9 mouse cellular contexts compared by ENCODE assay signal in the genomic region with DNA sequence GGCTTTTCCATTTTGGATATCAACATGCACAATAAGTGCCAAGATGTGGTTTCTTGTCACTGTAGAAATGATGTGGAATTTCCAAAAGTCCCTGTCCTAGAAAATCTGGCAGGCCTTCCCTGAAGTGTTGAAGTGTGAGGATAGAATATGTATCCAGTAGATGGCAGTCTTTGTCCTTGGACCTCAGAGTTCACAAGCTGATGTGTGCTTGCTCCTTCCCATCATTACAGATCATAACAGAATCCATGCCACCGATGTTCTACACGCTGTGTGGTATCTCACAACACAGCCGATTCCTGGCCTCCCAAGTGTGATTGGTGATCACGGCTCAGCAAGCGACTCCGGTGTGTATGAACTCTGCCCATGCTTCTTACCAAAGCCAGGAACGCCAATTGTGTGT. TPM values are rescaled to one million over a fixed set of nuclear protein-coding genes. Genes with fewer than 3 reads are reported as not detected.
DNase-seq lines count a peak whose midpoint lies in the region; ATAC-seq lines count a peak whose summit lies in the region.
"Had no signal": no experiment of that assay in that cellular context is flagged by ENCODE, and none has a peak within 500 bp of the region (broad histone marks: within the 10 kb centered on the region; RNA-seq: fewer than 3 reads in every experiment).

No protein-coding gene starts in this region.

- 0 out of 2 replicates have a peak, but pooled peaks have one; percentile 49 for ATAC-seq in kidney, embryonic 14.5 days (ENCODE audit: low FRiP score, low TSS enrichment)
- ATAC-seq in embryonic facial prominence, embryonic 14.5 days (ENCODE audit: low read depth) = peak; percentile 60; the same call in 1 of the 2 replicates
- peak; percentile 67; the same call in 1 of the 2 replicates for ATAC-seq in lung, embryonic 15.5 days (ENCODE audit: borderline replicate concordance, extremely low read depth, low FRiP score, low TSS enrichment)

- H3K36me3 ChIP-seq in kidney, embryonic 14.5 days (ENCODE audit: control insufficient read depth, insufficient read depth, low read length) = peaks cover 13% of the 10 kb centered on the region; the same call in 1 of the 2 replicates
- H3K36me3 ChIP-seq in embryonic facial prominence, embryonic 14.5 days (ENCODE audit: control insufficient read depth, insufficient read depth, low read length) = peaks cover 19% of the 10 kb centered on the region; the same call in 1 of the 2 replicates
- no peaks in the 10 kb centered on the region for H3K36me3 ChIP-seq in lung, embryonic 15.5 days
- H3K36me3 ChIP-seq: stomach, embryonic 15.5 days had no signal

- H3K4me1 ChIP-seq in kidney, embryonic 14.5 days (ENCODE audit: control insufficient read depth, insufficient read depth, low read length) = no peaks in the 10 kb centered on the region
- peaks cover 7% of the 10 kb centered on the region; the same call in 1 of the 2 replicates for H3K4me1 ChIP-seq in embryonic facial prominence, embryonic 14.5 days (ENCODE audit: control insufficient read depth, insufficient read depth, low read length)
- peaks cover 8% of the 10 kb centered on the region for H3K4me1 ChIP-seq in lung, embryonic 15.5 days
- H3K4me1 ChIP-seq: stomach, embryonic 15.5 days had no signal

- H3K27me3 ChIP-seq in kidney, embryonic 14.5 days (ENCODE audit: control insufficient read depth, insufficient read depth, low read length) = no peaks in the 10 kb centered on the region
- no peaks in the 10 kb centered on the region for H3K27me3 ChIP-seq in embryonic facial prominence, embryonic 14.5 days (replicated peaks; ENCODE audit: control insufficient read depth, insufficient read depth, low read length)
- no peaks in the 10 kb centered on the region for H3K27me3 ChIP-seq in lung, embryonic 15.5 days
- H3K27me3 ChIP-seq: stomach, embryonic 15.5 days had no signal

- no peak for DNase-seq in kidney, adult 18-20 months
- DNase-seq in Muller cell, postnatal 12 days (ENCODE audit: inconsistent ontology term) = peak; percentile 80
- DNase-seq in embryonic facial prominence, embryonic 14.5 days (ENCODE audit: low spot score) = peak; percentile 71
- peak; percentile 41 for DNase-seq in telencephalon, adult 2 months (ENCODE audit: low read depth, low spot score)
- no peak for DNase-seq in adrenal gland, postnatal 14 days
- no peak for DNase-seq in ovary, postnatal 14 days (ENCODE audit: low spot score)

- H3K4me3 ChIP-seq in kidney, embryonic 14.5 days (ENCODE audit: low read length) = no peak overlapping the region
- H3K4me3 ChIP-seq in embryonic facial prominence, embryonic 14.5 days (ENCODE audit: low read depth, low read length) = no peak overlapping the region
- no peak overlapping the region for H3K4me3 ChIP-seq in lung, embryonic 15.5 days
- H3K4me3 ChIP-seq: stomach, embryonic 15.5 days had no signal

- no peaks in the 10 kb centered on the region for H3K9me3 ChIP-seq in kidney, embryonic 14.5 days (ENCODE audit: control insufficient read depth, low read length)
- no peaks in the 10 kb centered on the region for H3K9me3 ChIP-seq in embryonic facial prominence, embryonic 14.5 days (ENCODE audit: control insufficient read depth, low read length)
- H3K9me3 ChIP-seq in lung, embryonic 15.5 days = no peaks in the 10 kb centered on the region
- H3K9me3 ChIP-seq: stomach, embryonic 15.5 days had no signal

- H3K9ac ChIP-seq in kidney, embryonic 14.5 days (ENCODE audit: low read depth, low read length) = no peak overlapping the region
- no peak overlapping the region for H3K9ac ChIP-seq in embryonic facial prominence, embryonic 14.5 days (ENCODE audit: low read depth, low read length)
- no peak overlapping the region for H3K9ac ChIP-seq in lung, embryonic 15.5 days
- H3K9ac ChIP-seq: stomach, embryonic 15.5 days had no signal

- WGBS in kidney, embryonic 14.5 days = 79% methylated on average over 7 of the region's 7 CpGs
- WGBS in embryonic facial prominence, embryonic 14.5 days = 59% methylated on average over 7 of the region's 7 CpGs
- 57% methylated on average over 7 of the region's 7 CpGs for WGBS in lung, embryonic 15.5 days

- H3K4me2 ChIP-seq in kidney, embryonic 14.5 days (replicated peaks; ENCODE audit: low read depth, low read length) = no peak overlapping the region
- H3K4me2 ChIP-seq in embryonic facial prominence, embryonic 14.5 days (ENCODE audit: low read depth, low read length) = no peak overlapping the region
- H3K4me2 ChIP-seq in lung, embryonic 15.5 days = no peak overlapping the region
- H3K4me2 ChIP-seq: stomach, embryonic 15.5 days had no signal

- H3K27ac ChIP-seq in kidney, embryonic 14.5 days (ENCODE audit: low read depth, low read length) = no peak overlapping the region
- H3K27ac ChIP-seq in embryonic facial prominence, embryonic 14.5 days (replicated peaks; ENCODE audit: low read depth, low read length) = no peak overlapping the region
- no peak overlapping the region for H3K27ac ChIP-seq in lung, embryonic 15.5 days
- H3K27ac ChIP-seq: stomach, embryonic 15.5 days had no signal

RNA-seq across cellular contexts. Expression of a gene that starts 36.9 kb away (rescaled TPM):
- 0.21 and 0.32 TPM in 2 replicates for polyA plus RNA-seq in kidney, embryonic 14.5 days (2014; fragmentation: Nextera tagmentation; extraction: Ambion mirVana)
- 0.26 and 0.46 TPM in 2 replicates for polyA plus RNA-seq in embryonic facial prominence, embryonic 14.5 days (2014; fragmentation: Nextera tagmentation; extraction: Ambion mirVana)
- 0.10 TPM in 1 of 2 replicates, not detected in the other for polyA plus RNA-seq in lung, embryonic 15.5 days (2015; fragmentation: Nextera tagmentation; extraction: Ambion mirVana)
- total RNA-seq in adrenal gland, postnatal 14 days (2021) = 0.15 and 0.41 TPM in 2 replicates

Comparison
In these comparisons a context has a peak if more than half of its experiments do, and no peak if none do; other contexts are left out.
1. DNase-seq: peak in Muller cell, postnatal 12 days (single experiment), embryonic facial prominence, embryonic 14.5 days (single experiment) and telencephalon, adult 2 months (single experiment); none in kidney, adult 18-20 months (single experiment), adrenal gland, postnatal 14 days (single experiment) and ovary, postnatal 14 days (single experiment).
2. Peak in every context shown above with its lines, with median percentiles within 50 percentile points of each other: ATAC-seq.